ENCODE assay signal across 31 mouse cellular contexts in the genomic region with DNA sequence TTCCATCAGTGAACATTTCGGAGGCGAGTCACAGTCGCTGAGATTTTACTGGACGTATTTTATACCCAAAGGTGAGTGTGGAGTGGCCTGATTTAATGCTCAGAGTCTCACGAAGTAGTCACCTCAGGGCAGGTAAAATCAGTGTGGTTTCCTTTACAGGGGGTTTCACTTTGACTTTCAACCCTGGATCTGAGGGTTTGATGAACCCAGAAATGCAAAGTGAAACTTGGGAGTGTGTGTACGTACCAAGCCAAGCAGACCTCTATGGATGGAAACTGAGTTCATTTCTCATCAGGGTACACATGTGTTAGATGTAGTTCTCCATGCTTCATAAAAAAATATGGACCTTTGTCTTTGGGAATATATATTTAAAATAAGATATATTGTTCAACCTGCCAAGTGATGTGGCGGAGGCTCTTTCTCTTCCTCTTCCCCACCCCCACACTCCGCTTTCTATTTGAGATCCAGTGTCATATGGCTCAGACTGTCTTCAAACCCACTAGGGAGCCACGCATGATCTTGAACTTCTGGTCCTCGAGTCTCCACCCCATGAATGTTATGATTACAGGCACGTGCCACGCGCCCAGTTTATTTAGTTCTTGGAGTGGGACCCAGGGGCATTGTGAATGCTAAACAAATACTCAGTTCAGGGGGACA. TPM values are rescaled to one million over a fixed set of nuclear protein-coding genes. Genes with fewer than 3 reads are reported as not detected.
DNase-seq lines count a peak whose midpoint lies in the region; TF ChIP-seq lines count a peak whose summit lies in the region.
"Had no signal": no experiment of that assay in that cellular context is flagged by ENCODE, and none has a peak within 500 bp of the region (broad histone marks: within the 10 kb centered on the region; RNA-seq: fewer than 3 reads in every experiment).

No protein-coding gene starts in this region.

- H3K4me1 ChIP-seq in spleen, adult 2 months (ENCODE audit: control insufficient read depth, insufficient read depth, insufficient read length): peaks cover 37% of the 10 kb centered on the region
- H3K4me1 ChIP-seq: heart, embryonic 10.5 days had no signal

- WGBS in spleen, adult 2 months: 66% methylated on average over 13 of the region's 13 CpGs

- H3K27ac ChIP-seq in spleen, adult 2 months (ENCODE audit: insufficient read depth, low read length): peak overlapping the region; percentile 31; the same call in 1 of the 2 replicates
- H3K27ac ChIP-seq: embryonic facial prominence, embryonic 10.5 days; embryonic facial prominence, embryonic 13.5 days; forebrain, embryonic 12.5 days; forebrain, embryonic 15.5 days; heart, adult 2 months; heart, embryonic 10.5 days; heart, embryonic 13.5 days; hindbrain, embryonic 12.5 days; hindbrain, embryonic 15.5 days; intestine, embryonic 15.5 days had no signal

- no peak for TF ChIP-seq POLR2A in spleen, adult 2 months (IDR thresholded peaks at IDR 0.05; ENCODE audit: low read depth, low read length)

- H3K4me3 ChIP-seq in spleen, adult 2 months (ENCODE audit: extremely low read depth, insufficient read depth, insufficient read length): no peak overlapping the region
- H3K4me3 ChIP-seq: embryonic facial prominence, embryonic 10.5 days; embryonic facial prominence, embryonic 13.5 days; erythroblast, embryonic 14.5 days; forebrain, embryonic 12.5 days; forebrain, embryonic 15.5 days; heart, adult 2 months; heart, embryonic 10.5 days; heart, embryonic 13.5 days; hindbrain, embryonic 12.5 days; hindbrain, embryonic 15.5 days; intestine, embryonic 15.5 days had no signal

- TF ChIP-seq CTCF in spleen, adult 2 months (IDR thresholded peaks at IDR 0.05; ENCODE audit: extremely low read depth, insufficient read depth, insufficient read length, insufficient replicate concordance): no peak

- no peaks in the 10 kb centered on the region for H3K27me3 ChIP-seq in spleen, adult 2 months (ENCODE audit: control insufficient read depth, insufficient read depth, low read length)
- no peaks in the 10 kb centered on the region for H3K27me3 ChIP-seq in splenic B cell, adult 2 months (ENCODE audit: control insufficient read depth, insufficient read depth, low read length, poor library complexity, severe bottlenecking)
- H3K27me3 ChIP-seq: embryonic facial prominence, embryonic 13.5 days; forebrain, embryonic 12.5 days; forebrain, embryonic 15.5 days; heart, embryonic 13.5 days; hindbrain, embryonic 12.5 days; hindbrain, embryonic 15.5 days; intestine, embryonic 15.5 days; Patski had no signal

- peak in 1 of 2 experiments; percentile 37 for DNase-seq in spleen, adult 2 months (ENCODE audit: low read depth in 1 of 2, low spot score in 2 of 2)
- DNase-seq in spleen, postnatal 10 days (ENCODE audit: low spot score in 2 of 2): no peak
- peak; percentile 60 for DNase-seq in CD4-positive helper T cell, adult 2 months (ENCODE audit: low read depth, low spot score)
- DNase-seq in T-cell, adult 2 months (ENCODE audit: low spot score): peak; percentile 32
- peak; percentile 58 for DNase-seq in splenic B cell, adult 2 months (ENCODE audit: low read depth, low spot score)
- DNase-seq in urinary bladder, postnatal 14 days (ENCODE audit: low spot score): no peak
- DNase-seq in kidney, adult 18-20 months: no peak
- DNase-seq: adrenal gland, adult 8-10 months; adrenal gland, postnatal 25 days; cerebellum, adult 11-12 months; cerebellum, adult 8-10 months; cerebellum, postnatal 10 days; cerebellum, postnatal 36 days; embryo, embryonic 11 days; gastrocnemius, postnatal 10 days; gastrocnemius, postnatal 36 days; heart, adult 2 months; heart, postnatal 14 days; heart, postnatal 4 days had no signal

- H3K36me3 ChIP-seq in spleen, adult 2 months (ENCODE audit: control insufficient read depth, insufficient read depth, low read length): no peaks in the 10 kb centered on the region
- H3K36me3 ChIP-seq in splenic B cell, adult 2 months (ENCODE audit: control insufficient read depth, insufficient read depth, low read length, poor library complexity, severe bottlenecking): no peaks in the 10 kb centered on the region
- H3K36me3 ChIP-seq: embryonic facial prominence, embryonic 10.5 days; embryonic facial prominence, embryonic 13.5 days; forebrain, embryonic 12.5 days; forebrain, embryonic 15.5 days; G1E; heart, embryonic 10.5 days; heart, embryonic 13.5 days; hindbrain, embryonic 12.5 days; hindbrain, embryonic 15.5 days; intestine, embryonic 15.5 days had no signal

RNA-seq across cellular contexts. Expression of a gene that starts 25.7 kb away (rescaled TPM):
- 288 and 315 TPM in 2 replicates for polyA plus RNA-seq in spleen, adult 2 months (2012; rRNA removed)
- polyA plus RNA-seq: erythroblast, embryonic 14.5 days; G1E had no signal

Comparison
In these comparisons a context has a peak if more than half of its experiments do, and no peak if none do; other contexts are left out.
1. DNase-seq: peak in CD4-positive helper T cell, adult 2 months (single experiment), T-cell, adult 2 months (single experiment) and splenic B cell, adult 2 months (single experiment); none in spleen, postnatal 10 days (0 of 2), urinary bladder, postnatal 14 days (single experiment) and kidney, adult 18-20 months (single experiment).